Mouse (Mus musculus): Measurements from ENCODE around the gene Lzts2. TPM values are rescaled to one million over a fixed set of nuclear protein-coding genes. Genes with fewer than 3 reads are reported as not detected.

Lzts2 gene
- polyA plus RNA-seq, 1 experiment from 2014 or later: 41.0 TPM

GRCm38 (mm10) chr19:45016341-45017215 lies 2.4 kb downstream of the Lzts2 start:
- Histone ChIP-seq H3K4me3 (ENCODE audit: low read depth, low read length) (peak overlapping the region; percentile 69), H3K9ac (ENCODE audit: low read depth, low read length) (peak overlapping the region; percentile 91), H3K4me1 (replicated peaks; ENCODE audit: control insufficient read depth, insufficient read depth, low read length) (peaks cover 14% of the 10 kb centered on the region), H3K27me3 (ENCODE audit: control insufficient read depth, insufficient read depth, low read length) (no peaks in the 10 kb centered on the region), H3K4me2 (replicated peaks; ENCODE audit: low read depth, low read length) (peak overlapping the region; percentile 71), H3K9me3 (ENCODE audit: control insufficient read depth, low read length) (no peaks in the 10 kb centered on the region), H3K36me3 (ENCODE audit: control insufficient read depth, insufficient read depth, low read length) (0 out of 2 replicates have a peak, but pooled peaks cover 3% of the 10 kb centered on the region), H3K27ac (ENCODE audit: low read depth, low read length) (peak overlapping the region; percentile 97)
- DNase-seq (ENCODE audit: low spot score) (peak; percentile 73), ATAC-seq (ENCODE audit: low FRiP score) (peak; percentile 31)
- WGBS: under 1% methylated on average over 17 of the region's 18 CpGs

GRCm38 (mm10) chr19:45017216-45017771 lies 3.1 kb downstream of the Lzts2 start:
- H3K27me3 ChIP-seq (ENCODE audit: control insufficient read depth, insufficient read depth, low read length): no peaks in the 10 kb centered on the region
- H3K4me2 ChIP-seq (replicated peaks; ENCODE audit: low read depth, low read length): peak overlapping the region; percentile 71
- peak overlapping the region; percentile 91 for H3K9ac ChIP-seq (ENCODE audit: low read depth, low read length)
- WGBS: 0% methylated on average over 26 of the region's 27 CpGs
- ATAC-seq (ENCODE audit: low FRiP score): peak; percentile 80
- H3K4me1 ChIP-seq (replicated peaks; ENCODE audit: control insufficient read depth, insufficient read depth, low read length): peaks cover 16% of the 10 kb centered on the region
- H3K9me3 ChIP-seq (ENCODE audit: control insufficient read depth, low read length): no peaks in the 10 kb centered on the region
- peak overlapping the region; percentile 69 for H3K4me3 ChIP-seq (ENCODE audit: low read depth, low read length)
- DNase-seq (ENCODE audit: low spot score): peak; percentile 89
- 0 out of 2 replicates have a peak, but pooled peaks cover 4% of the 10 kb centered on the region for H3K36me3 ChIP-seq (ENCODE audit: control insufficient read depth, insufficient read depth, low read length)
- H3K27ac ChIP-seq (ENCODE audit: low read depth, low read length): peak overlapping the region; percentile 97

GRCm38 (mm10) chr19:45017909-45018308 lies 3.7 kb downstream of the Lzts2 start:
- WGBS: 0% methylated on average over 28 of the region's 48 CpGs
- H3K9me3 ChIP-seq (ENCODE audit: control insufficient read depth, low read length): no peaks in the 10 kb centered on the region
- H3K9ac ChIP-seq (ENCODE audit: low read depth, low read length): peak overlapping the region; percentile 91
- peak overlapping the region; percentile 97 for H3K27ac ChIP-seq (ENCODE audit: low read depth, low read length)
- H3K36me3 ChIP-seq (ENCODE audit: control insufficient read depth, insufficient read depth, low read length): 0 out of 2 replicates have a peak, but pooled peaks cover 7% of the 10 kb centered on the region
- H3K4me2 ChIP-seq (replicated peaks; ENCODE audit: low read depth, low read length): peak overlapping the region; percentile 71
- H3K4me3 ChIP-seq (ENCODE audit: low read depth, low read length): peak overlapping the region; percentile 69
- H3K4me1 ChIP-seq (replicated peaks; ENCODE audit: control insufficient read depth, insufficient read depth, low read length): peaks cover 16% of the 10 kb centered on the region
- no peaks in the 10 kb centered on the region for H3K27me3 ChIP-seq (ENCODE audit: control insufficient read depth, insufficient read depth, low read length)
- peak; percentile 69 for ATAC-seq (ENCODE audit: low FRiP score)
- DNase-seq (ENCODE audit: low spot score): peak; percentile 89

GRCm38 (mm10) chr19:45018351-45018831 lies 4.2 kb downstream of the Lzts2 start:
- Histone ChIP-seq H3K4me3 (ENCODE audit: low read depth, low read length) (peak overlapping the region; percentile 69), H3K4me2 (replicated peaks; ENCODE audit: low read depth, low read length) (peak overlapping the region; percentile 71), H3K36me3 (ENCODE audit: control insufficient read depth, insufficient read depth, low read length) (peaks cover 8% of the 10 kb centered on the region; the same call in 1 of the 2 replicates), H3K27me3 (ENCODE audit: control insufficient read depth, insufficient read depth, low read length) (no peaks in the 10 kb centered on the region), H3K4me1 (replicated peaks; ENCODE audit: control insufficient read depth, insufficient read depth, low read length) (peaks cover 16% of the 10 kb centered on the region), H3K9me3 (ENCODE audit: control insufficient read depth, low read length) (no peaks in the 10 kb centered on the region), H3K9ac (ENCODE audit: low read depth, low read length) (peak overlapping the region; percentile 91), H3K27ac (ENCODE audit: low read depth, low read length) (peak overlapping the region; percentile 97)
- DNase-seq (ENCODE audit: low spot score) (peak; percentile 58), ATAC-seq (ENCODE audit: low FRiP score) (peak; percentile 3; the same call in 1 of the 2 replicates)
- under 1% methylated on average over 13 of the region's 13 CpGs for WGBS

GRCm38 (mm10) chr19:45020348-45020747 lies 6.1 kb downstream of the Lzts2 start:
- DNase-seq (ENCODE audit: low spot score) (no peak), ATAC-seq (ENCODE audit: low FRiP score) (no peak)
- WGBS: 75% methylated on average over 6 of the region's 6 CpGs
- H3K9ac ChIP-seq (ENCODE audit: low read depth, low read length): no peak overlapping the region
- no peaks in the 10 kb centered on the region for H3K9me3 ChIP-seq (ENCODE audit: control insufficient read depth, low read length)
- peaks cover 13% of the 10 kb centered on the region for H3K4me1 ChIP-seq (replicated peaks; ENCODE audit: control insufficient read depth, insufficient read depth, low read length)
- peaks cover 18% of the 10 kb centered on the region for H3K36me3 ChIP-seq (ENCODE audit: control insufficient read depth, insufficient read depth, low read length)
- H3K27ac ChIP-seq (ENCODE audit: low read depth, low read length): no peak overlapping the region
- no peaks in the 10 kb centered on the region for H3K27me3 ChIP-seq (ENCODE audit: control insufficient read depth, insufficient read depth, low read length)
- no peak overlapping the region for H3K4me3 ChIP-seq (ENCODE audit: low read depth, low read length)
- no peak overlapping the region for H3K4me2 ChIP-seq (replicated peaks; ENCODE audit: low read depth, low read length)

GRCm38 (mm10) chr19:45021362-45021761 lies 7.1 kb downstream of the Lzts2 start:
- DNase-seq (ENCODE audit: low spot score) (no peak), ATAC-seq (ENCODE audit: low FRiP score) (no peak)
- Histone ChIP-seq H3K4me3 (ENCODE audit: low read depth, low read length) (no peak overlapping the region), H3K36me3 (ENCODE audit: control insufficient read depth, insufficient read depth, low read length) (peaks cover 22% of the 10 kb centered on the region), H3K9ac (ENCODE audit: low read depth, low read length) (no peak overlapping the region), H3K4me2 (replicated peaks; ENCODE audit: low read depth, low read length) (no peak overlapping the region), H3K27ac (ENCODE audit: low read depth, low read length) (no peak overlapping the region), H3K9me3 (ENCODE audit: control insufficient read depth, low read length) (no peaks in the 10 kb centered on the region), H3K27me3 (ENCODE audit: control insufficient read depth, insufficient read depth, low read length) (no peaks in the 10 kb centered on the region), H3K4me1 (replicated peaks; ENCODE audit: control insufficient read depth, insufficient read depth, low read length) (peaks cover 11% of the 10 kb centered on the region)
- WGBS: 91% methylated on average over 15 of the region's 15 CpGs

GRCm38 (mm10) chr19:45023993-45024392 lies 9.8 kb downstream of the Lzts2 start:
- Histone ChIP-seq H3K9me3 (ENCODE audit: control insufficient read depth, low read length) (no peaks in the 10 kb centered on the region), H3K4me3 (ENCODE audit: low read depth, low read length) (no peak overlapping the region), H3K4me1 (replicated peaks; ENCODE audit: control insufficient read depth, insufficient read depth, low read length) (peaks cover 6% of the 10 kb centered on the region), H3K4me2 (replicated peaks; ENCODE audit: low read depth, low read length) (no peak overlapping the region), H3K9ac (ENCODE audit: low read depth, low read length) (no peak overlapping the region), H3K27ac (ENCODE audit: low read depth, low read length) (no peak overlapping the region), H3K27me3 (ENCODE audit: control insufficient read depth, insufficient read depth, low read length) (no peaks in the 10 kb centered on the region), H3K36me3 (ENCODE audit: control insufficient read depth, insufficient read depth, low read length) (peaks cover 30% of the 10 kb centered on the region)
- WGBS: 86% methylated on average over 11 of the region's 11 CpGs
- ATAC-seq (ENCODE audit: low FRiP score) (0 out of 2 replicates have a peak, but pooled peaks have one; percentile 28), DNase-seq (ENCODE audit: low spot score) (no peak)

GRCm38 (mm10) chr19:45024775-45025174 lies 10.6 kb downstream of the Lzts2 start:
- Histone ChIP-seq H3K27ac (ENCODE audit: low read depth, low read length) (no peak overlapping the region), H3K4me1 (replicated peaks; ENCODE audit: control insufficient read depth, insufficient read depth, low read length) (peaks cover 6% of the 10 kb centered on the region), H3K4me2 (replicated peaks; ENCODE audit: low read depth, low read length) (no peak overlapping the region), H3K9me3 (ENCODE audit: control insufficient read depth, low read length) (no peaks in the 10 kb centered on the region), H3K36me3 (ENCODE audit: control insufficient read depth, insufficient read depth, low read length) (peaks cover 30% of the 10 kb centered on the region), H3K4me3 (ENCODE audit: low read depth, low read length) (no peak overlapping the region), H3K9ac (ENCODE audit: low read depth, low read length) (no peak overlapping the region), H3K27me3 (ENCODE audit: control insufficient read depth, insufficient read depth, low read length) (no peaks in the 10 kb centered on the region)
- DNase-seq (ENCODE audit: low spot score) (no peak), ATAC-seq (ENCODE audit: low FRiP score) (no peak)
- 81% methylated on average over 20 of the region's 20 CpGs for WGBS

All from hindbrain, embryonic 11.5 days (tissue).